Mouse (Mus musculus): ENCODE measurements at regions not wholly inside any gene's neighbourhood (a gene's known extent, or its start where the extent isn't known, plus 50 kb on each side); places are given as distances from the start of the nearest gene placed in this dataset.

DNA sequence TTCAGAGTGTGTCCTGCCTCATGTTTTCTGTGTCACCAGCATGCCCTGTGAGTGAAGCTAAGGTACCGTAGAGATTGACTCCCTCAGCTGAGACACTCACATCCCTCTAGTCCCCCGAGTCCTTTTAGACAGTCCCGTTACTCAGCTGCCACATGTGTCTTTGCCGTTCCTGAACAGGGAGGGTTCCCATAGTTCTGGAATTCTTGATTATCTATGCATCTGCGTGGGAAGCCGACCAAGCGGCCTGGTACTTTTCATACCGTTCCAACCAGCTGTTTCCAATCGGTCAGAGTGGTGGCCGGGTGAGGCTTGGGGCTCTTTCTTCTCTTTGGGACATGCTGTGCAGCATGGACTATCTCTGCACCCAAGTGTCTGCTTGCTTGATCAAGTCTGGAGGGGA, 82.3 kb upstream of the Spin1 start:
- H3K27ac ChIP-seq: no peak overlapping the region

GRCm38 (mm10) chr13:51022401-51023250, 78.1 kb upstream of the Spin1 start:
- no peak for TF ChIP-seq CTCF (IDR thresholded peaks at IDR 0.05)
- Histone ChIP-seq H3K4me3 (no peak overlapping the region), H3K27ac (no peak overlapping the region)
- intact Hi-C loops (cut with DNase I): no loop called here
- no peak for DNase-seq (ENCODE audit: extremely low spot score in 1 of 2, low spot score in 2 of 2)

More for the DNA sequence above, 82.3 kb upstream of the Spin1 start:
- no peak for TF ChIP-seq CTCF (IDR thresholded peaks at IDR 0.05)
- no peak for DNase-seq (ENCODE audit: extremely low spot score in 1 of 2, low spot score in 2 of 2)
- H3K4me3 ChIP-seq: no peak overlapping the region
- intact Hi-C loops (cut with DNase I): no loop called here

DNA sequence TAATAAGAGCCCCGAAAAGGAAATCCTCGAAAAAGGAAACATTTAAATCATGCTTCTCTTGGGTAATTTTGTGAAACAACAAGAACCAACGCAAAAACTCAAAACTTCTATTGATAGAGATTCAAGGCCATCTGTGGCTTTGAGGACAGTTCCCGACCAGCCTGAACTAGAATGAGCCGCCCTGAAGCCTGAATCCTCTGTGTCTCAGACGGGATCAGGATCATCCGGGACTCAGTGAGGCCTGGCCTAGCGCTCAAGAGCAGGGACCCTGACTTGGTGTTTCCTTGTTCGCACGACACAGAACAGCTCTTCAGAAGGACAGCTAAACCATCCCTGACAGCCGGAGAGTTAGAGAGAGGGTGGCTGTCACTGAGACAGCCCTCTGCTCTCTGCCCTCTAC, 77.4 kb upstream of the Spin1 start:
- intact Hi-C loops (cut with DNase I): no loop called here
- Histone ChIP-seq H3K4me3 (no peak overlapping the region), H3K27ac (no peak overlapping the region)
- no peak for DNase-seq (ENCODE audit: extremely low spot score in 1 of 2, low spot score in 2 of 2)
- TF ChIP-seq CTCF (IDR thresholded peaks at IDR 0.05): no peak

- no peak for DNase-seq (ENCODE audit: extremely low spot score in 1 of 2, low spot score in 2 of 2)
- Histone ChIP-seq H3K4me3 (no peak overlapping the region), H3K27ac (no peak overlapping the region)
- TF ChIP-seq CTCF (IDR thresholded peaks at IDR 0.05): no peak
- intact Hi-C loops (cut with DNase I): no loop called here
These were observed 74.3 kb upstream of the Spin1 start for GRCm38 (mm10) chr13:51026311-51026918.

DNA sequence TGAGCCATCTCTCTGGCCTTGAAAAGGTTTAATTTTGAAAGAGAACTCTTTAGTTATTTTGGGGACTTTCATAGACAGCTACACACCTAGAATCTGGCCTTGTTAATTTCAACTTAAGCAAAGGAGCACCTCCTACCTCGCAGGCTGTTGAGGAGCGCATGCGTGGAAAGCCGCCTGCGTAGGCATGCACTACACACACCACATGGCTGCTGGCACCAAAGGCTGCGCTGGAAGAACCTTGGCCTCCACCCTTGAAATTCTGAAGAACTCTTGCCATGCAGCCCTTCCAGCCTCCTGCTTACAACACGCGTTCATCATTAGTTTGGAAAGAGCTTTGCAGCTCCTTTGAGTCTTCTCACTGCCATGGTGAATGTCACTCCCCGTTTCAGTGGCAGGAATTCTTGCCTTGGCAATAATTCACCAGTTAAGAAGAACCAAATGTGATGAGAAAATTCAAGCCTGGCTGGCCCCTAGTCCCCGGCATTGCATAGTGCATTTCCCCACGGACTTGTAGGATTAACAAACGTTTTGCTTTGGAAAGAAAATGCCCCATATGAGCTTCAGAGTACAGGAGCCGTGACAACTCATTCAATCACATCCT, 62.7 kb upstream of the Spin1 start:
- intact Hi-C loops (cut with DNase I): loop anchor here (1.0 kb wide), 1 partner anchor 11 kb away; no protein-coding TSS in a partner anchor
- DNase-seq (ENCODE audit: extremely low spot score in 1 of 2, low spot score in 2 of 2): no peak
- H3K27ac ChIP-seq: no peak overlapping the region
- H3K4me3 ChIP-seq: no peak overlapping the region
- TF ChIP-seq CTCF (IDR thresholded peaks at IDR 0.05): no peak

GRCm38 (mm10) chr13:51038955-51039354, 61.7 kb upstream of the Spin1 start:
- intact Hi-C loops (cut with DNase I): no loop called here
- no peak overlapping the region for H3K4me3 ChIP-seq
- TF ChIP-seq CTCF (IDR thresholded peaks at IDR 0.05): no peak
- DNase-seq (ENCODE audit: extremely low spot score in 1 of 2, low spot score in 2 of 2): no peak
- no peak overlapping the region for H3K27ac ChIP-seq

DNA sequence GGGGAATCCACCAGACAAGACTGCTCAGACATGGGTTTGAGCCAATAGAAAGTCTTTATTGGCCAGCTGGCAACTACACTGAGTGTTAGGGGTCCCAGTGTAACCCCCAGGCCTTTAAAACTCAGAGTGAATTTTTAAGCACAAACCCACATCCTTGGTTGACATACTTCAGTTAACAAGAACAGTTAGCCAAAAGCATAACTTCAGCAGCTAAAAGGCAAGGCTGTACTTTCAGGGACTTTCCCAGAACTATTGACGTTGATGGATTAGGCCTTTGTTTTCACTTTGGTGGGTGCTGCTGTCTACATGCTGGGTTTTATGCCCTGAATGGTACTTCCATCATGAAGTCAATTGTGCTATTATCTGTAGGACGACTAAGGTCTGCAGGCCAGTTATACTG, 59.6 kb upstream of the Spin1 start:
- no peak for TF ChIP-seq CTCF (IDR thresholded peaks at IDR 0.05)
- Histone ChIP-seq H3K27ac (no peak overlapping the region), H3K4me3 (no peak overlapping the region)
- DNase-seq (ENCODE audit: extremely low spot score in 1 of 2, low spot score in 2 of 2): no peak
- intact Hi-C loops (cut with DNase I): no loop called here

GRCm38 (mm10) chr13:51042881-51043402, 57.7 kb upstream of the Spin1 start:
- Histone ChIP-seq H3K4me3 (no peak overlapping the region), H3K27ac (no peak overlapping the region)
- intact Hi-C loops (cut with DNase I): no loop called here
- no peak for TF ChIP-seq CTCF (IDR thresholded peaks at IDR 0.05)
- no peak for DNase-seq (ENCODE audit: extremely low spot score in 1 of 2, low spot score in 2 of 2)
